Mouse (Mus musculus) limb, embryonic 14.5 days (tissue): Measurements from ENCODE around the gene Fbxl5. TPM values are rescaled to one million over a fixed set of nuclear protein-coding genes. Genes with fewer than 3 reads are reported as not detected.

ENCODE experiments used
- ATAC-seq: fragments of 200-750 bp; cut with Nextera tagmentation; 2 replicates; pipeline ENCODE4 v1.8.0; 2017; ENCODE audit warnings: low read depth, moderate number of reproducible peaks, moderate TSS enrichment; ENCODE audit not compliant: low FRiP score
- DNase-seq: peaks from one replicate; pipeline ENCODE4 v3.0.0-alpha.2; 2015; ENCODE audit warnings: low spot score
- H3K27ac ChIP-seq: fragments of 300-500 bp; sonication (generic); replicated peaks from 2 replicates; pipeline ENCODE4 v1.5.1; 2014; ENCODE audit warnings: low read depth, mild to moderate bottlenecking, low read length, moderate library complexity, mixed read lengths
- H3K27me3 ChIP-seq: fragments of 300-500 bp; sonication (generic); 2 replicates; pipeline ENCODE4 v1.6.1; 2014; ENCODE audit warnings: low read length, mixed read lengths; ENCODE audit not compliant: control insufficient read depth, insufficient read depth
- H3K36me3 ChIP-seq: fragments of 300-500 bp; sonication (generic); 2 replicates; pipeline ENCODE4 v1.6.1; 2014; ENCODE audit warnings: mild to moderate bottlenecking, low read length, moderate library complexity, mixed read lengths; ENCODE audit not compliant: control insufficient read depth, insufficient read depth
- H3K4me1 ChIP-seq: fragments of 300-500 bp; sonication (generic); 2 replicates; pipeline ENCODE4 v1.6.1; 2014; ENCODE audit warnings: antibody characterized with exemption, low read length, mixed read lengths; ENCODE audit not compliant: control insufficient read depth, insufficient read depth
- H3K4me2 ChIP-seq: fragments of 300-500 bp; sonication (generic); replicated peaks from 2 replicates; pipeline ENCODE4 v1.6.1; 2014; ENCODE audit warnings: low read depth, mild to moderate bottlenecking, low read length, moderate library complexity; ENCODE audit not compliant: severe bottlenecking
- H3K4me3 ChIP-seq: fragments of 300-500 bp; sonication (generic); replicated peaks from 2 replicates; pipeline ENCODE4 v1.5.1; 2014; ENCODE audit warnings: low read length
- H3K9ac ChIP-seq: fragments of 300-500 bp; sonication (generic); 2 replicates; pipeline ENCODE4 v1.6.1; 2014; ENCODE audit warnings: mild to moderate bottlenecking, low read depth, low read length, moderate library complexity; ENCODE audit not compliant: severe bottlenecking
- H3K9me3 ChIP-seq: fragments of 300-500 bp; sonication (generic); 2 replicates; pipeline ENCODE4 v1.6.1; 2016; ENCODE audit warnings: low read length; ENCODE audit not compliant: control insufficient read depth
- POLR2A ChIP-seq: fragments of 200-500 bp; IDR thresholded peaks from 2 replicates; pipeline ENCODE4 v1.8.0; 2012; ENCODE audit warnings: inconsistent platforms, mild to moderate bottlenecking, moderate library complexity, borderline replicate concordance; ENCODE audit not compliant: insufficient read depth, insufficient read length; ENCODE audit errors: extremely low read depth
- WGBS: fragments of 180-500 bp; shearing (Covaris S2); extraction: QIAGEN DNeasy Blood & Tissue Kit; methylation state at CpG from one replicate; pipeline ENCODE4 v1.1.7; 2014; 5-methylcytosine and 5-hydroxymethylcytosine counted together
- polyA plus RNA-seq, 2 experiments: library from polyadenylated mRNA; depleted of rRNA in 1 of 2; stranded (reverse) in 1 of 2; unstranded in 1 of 2; fragments of >200 nt; fragmentation: Nextera tagmentation in 1 of 2; extraction: Ambion mirVana in 1 of 2; gene quantifications; 2 replicates each; pipeline versions ENCODE4 v1.2.1 to v1.2.3; 2012 to 2014

Fbxl5 gene
- polyA plus RNA-seq, 2 experiments: 39.5 to 58.7 TPM

DNA sequence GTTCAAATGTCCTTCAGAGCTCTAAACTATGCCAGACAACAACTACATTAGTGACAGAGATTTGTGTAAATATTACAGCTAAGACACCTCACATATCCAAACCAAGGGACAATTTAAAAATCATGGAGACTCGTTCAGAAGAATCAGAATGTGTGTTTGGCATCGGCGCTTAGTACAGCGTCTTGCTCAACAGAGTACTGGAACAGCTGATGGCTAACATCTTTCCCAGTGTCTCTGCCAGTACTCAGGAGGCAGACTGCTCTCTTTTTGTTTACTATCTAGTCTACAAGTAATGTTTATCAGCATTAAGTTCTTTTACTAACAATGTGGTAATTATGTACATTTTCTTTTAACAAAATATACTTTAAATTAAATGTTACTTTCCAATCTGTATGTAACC, 73.4 kb downstream of the Fbxl5 start:
- Histone ChIP-seq H3K9ac (no peak overlapping the region), H3K4me3 (no peak overlapping the region), H3K4me2 (no peak overlapping the region), H3K9me3 (no peaks in the 10 kb centered on the region), H3K4me1 (no peaks in the 10 kb centered on the region), H3K27me3 (no peaks in the 10 kb centered on the region), H3K27ac (no peak overlapping the region), H3K36me3 (peaks cover 27% of the 10 kb centered on the region)
- no peak for DNase-seq
- no peak for TF ChIP-seq POLR2A
- no peak for ATAC-seq
- 87% methylated on average over 4 of the region's 4 CpGs for WGBS

GRCm38 (mm10) chr5:43745156-43745555, 76.3 kb downstream of the Fbxl5 start:
- ATAC-seq (no peak), DNase-seq (no peak)
- WGBS: 71% methylated on average over 5 of the region's 5 CpGs
- no peak overlapping the region for H3K4me2 ChIP-seq
- H3K27me3 ChIP-seq: no peaks in the 10 kb centered on the region
- H3K27ac ChIP-seq: no peak overlapping the region
- H3K36me3 ChIP-seq: peaks cover 45% of the 10 kb centered on the region
- no peaks in the 10 kb centered on the region for H3K4me1 ChIP-seq
- H3K9me3 ChIP-seq: no peaks in the 10 kb centered on the region
- no peak overlapping the region for H3K9ac ChIP-seq
- no peak for TF ChIP-seq POLR2A
- no peak overlapping the region for H3K4me3 ChIP-seq

- H3K36me3 ChIP-seq: peaks cover 37% of the 10 kb centered on the region
- ATAC-seq: no peak
- H3K27me3 ChIP-seq: no peaks in the 10 kb centered on the region
- no peak overlapping the region for H3K4me2 ChIP-seq
- TF ChIP-seq POLR2A: no peak
- H3K9ac ChIP-seq: no peak overlapping the region
- no peak overlapping the region for H3K27ac ChIP-seq
- H3K4me3 ChIP-seq: no peak overlapping the region
- H3K9me3 ChIP-seq: no peaks in the 10 kb centered on the region
- DNase-seq: no peak
- H3K4me1 ChIP-seq: no peaks in the 10 kb centered on the region
- 92% methylated on average over 1 of the region's 1 CpGs for WGBS
These were observed 77.3 kb downstream of the Fbxl5 start for GRCm38 (mm10) chr5:43744187-43744586.

DNA sequence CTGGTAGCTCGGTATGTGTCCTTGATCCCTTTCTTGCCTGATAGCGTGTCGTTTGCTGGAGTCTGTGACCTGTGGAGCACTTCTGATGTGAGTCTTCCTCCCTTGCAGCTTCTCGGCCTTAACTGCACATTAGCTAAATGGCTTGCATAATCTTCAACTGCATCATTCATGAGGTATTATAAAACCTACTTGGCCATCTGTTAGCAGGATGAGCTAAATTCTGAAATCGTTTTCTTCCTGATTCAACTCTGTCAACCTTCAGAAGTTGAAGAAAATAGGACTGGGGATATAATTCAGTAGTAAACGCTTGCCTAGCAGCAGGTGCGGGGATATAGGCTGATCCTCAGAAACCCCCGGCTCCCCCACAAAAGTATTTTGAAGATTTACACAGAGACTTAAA, 89.1 kb downstream of the Fbxl5 start:
- no peak for TF ChIP-seq POLR2A
- Histone ChIP-seq H3K27ac (no peak overlapping the region), H3K9ac (no peak overlapping the region), H3K9me3 (no peaks in the 10 kb centered on the region), H3K36me3 (peaks cover 38% of the 10 kb centered on the region), H3K4me2 (no peak overlapping the region), H3K4me3 (no peak overlapping the region), H3K27me3 (no peaks in the 10 kb centered on the region), H3K4me1 (no peaks in the 10 kb centered on the region)
- DNase-seq (no peak), ATAC-seq (no peak)
- WGBS: 85% methylated on average over 8 of the region's 8 CpGs

DNA sequence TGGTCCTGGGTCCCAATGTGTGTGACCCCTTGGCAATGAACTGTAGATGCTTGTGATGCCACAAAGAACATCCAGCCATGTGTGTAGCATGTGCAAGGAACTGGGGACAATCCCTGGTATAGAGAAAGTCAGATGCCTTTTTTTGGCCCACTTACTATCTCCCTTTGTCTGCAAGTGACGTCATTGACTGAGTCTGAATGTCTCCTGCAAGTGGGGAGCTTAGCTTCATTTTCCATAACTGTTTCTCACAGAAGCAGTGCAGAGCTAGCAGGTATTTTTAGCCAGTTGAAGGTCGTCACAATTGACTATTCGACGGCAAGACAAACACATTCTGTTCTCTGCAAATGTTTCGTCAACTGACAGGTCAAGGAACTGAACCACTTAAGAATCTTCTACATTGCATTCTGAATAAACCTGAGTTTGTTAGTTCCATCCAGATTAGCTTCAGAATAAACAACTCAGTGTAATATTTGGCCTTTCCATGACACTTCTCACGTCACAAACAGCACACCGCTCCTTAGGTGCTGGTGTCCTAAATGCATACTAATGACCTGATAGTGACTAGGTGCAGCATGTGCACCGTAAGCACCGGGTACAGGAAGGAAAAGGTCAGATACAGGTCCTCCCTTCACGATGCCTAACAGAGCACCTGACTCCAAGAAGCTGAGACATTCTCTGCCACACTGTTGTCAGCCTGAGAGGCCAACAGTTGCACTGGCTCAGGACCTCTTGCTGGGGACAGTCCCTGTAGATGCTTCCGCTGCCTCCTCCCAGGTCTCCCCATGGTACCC, 92.9 kb downstream of the Fbxl5 start:
- DNase-seq (no peak), ATAC-seq (no peak; the same call in 1 of the 2 replicates)
- no peak overlapping the region for H3K9ac ChIP-seq
- H3K4me2 ChIP-seq: no peak overlapping the region
- H3K36me3 ChIP-seq: peaks cover 45% of the 10 kb centered on the region
- no peak overlapping the region for H3K27ac ChIP-seq
- no peaks in the 10 kb centered on the region for H3K4me1 ChIP-seq
- no peaks in the 10 kb centered on the region for H3K9me3 ChIP-seq
- H3K27me3 ChIP-seq: no peaks in the 10 kb centered on the region
- WGBS: 83% methylated on average over 11 of the region's 11 CpGs
- no peak overlapping the region for H3K4me3 ChIP-seq
- TF ChIP-seq POLR2A: no peak
